Mouse (Mus musculus) mouse embryonic stem cell (cell line): Measurements from ENCODE around the gene Rbm8a.

Experiments
- in situ Hi-C, 2 experiments: fragments of 300-500 bp; cut with MboI; formaldehyde crosslinking; loops; 1 replicate in 1 of 2; 3 replicates in 1 of 2; pipeline ENCODE4 v1.14.3; 2019 to 2020; ENCODE audit warnings: low sequenced_read_pairs in 2 of 2, low pct_unique_long_range_greater_than_20kb in 1 of 2, mixed read lengths in 1 of 2; ENCODE audit not compliant: unreplicated experiment in 1 of 2

Rbm8a gene

GRCm38 (mm10) chr3:96629729-96630600, at the start of gene Rbm8a:
Gene Rbm8a (plus strand): TSS chr3:96629933.
- in situ Hi-C loops: loop anchor here in 1 of 2 experiments (10.0 kb wide), 1 partner anchor 85 kb away; no protein-coding TSS in a partner anchor

- in situ Hi-C loops: loop anchor here (5.0 to 10.0 kb wide), 2 partner anchors 39 to 64 kb away; partner anchors contain the start of gene Itga10 (in 1 of the 2)
These were observed 48.6 kb upstream of the Rbm8a start for GRCm38 (mm10) chr3:96581141-96581540.

GRCm38 (mm10) chr3:96581771-96582515, 47.8 kb upstream of the Rbm8a start:
- in situ Hi-C loops: loop anchor here (5.0 to 10.0 kb wide), 2 partner anchors 40 to 63 kb away; partner anchors contain the start of gene Itga10 (in 1 of the 2)

- in situ Hi-C loops: loop anchor here (5.0 to 10.0 kb wide), 2 partner anchors 41 to 61 kb away; partner anchors contain the start of gene Itga10 (in 1 of the 2)
These were observed 46.3 kb upstream of the Rbm8a start for GRCm38 (mm10) chr3:96583386-96583785.

GRCm38 (mm10) chr3:96590657-96591056, 39.1 kb upstream of the Rbm8a start:
- in situ Hi-C loops: no loop called here

GRCm38 (mm10) chr3:96593374-96593773, 36.4 kb upstream of the Rbm8a start:
- in situ Hi-C loops: no loop called here

- in situ Hi-C loops: no loop called here
These were observed 35.8 kb upstream of the Rbm8a start, which contains the start of gene Polr3gl for GRCm38 (mm10) chr3:96593790-96594560. Gene Polr3gl (minus strand): TSS chr3:96594181.

- in situ Hi-C loops: no loop called here
These were observed 34.9 kb upstream of the Rbm8a start for GRCm38 (mm10) chr3:96594851-96595250.

GRCm38 (mm10) chr3:96595661-96596060, 34.1 kb upstream of the Rbm8a start:
- in situ Hi-C loops: no loop called here

GRCm38 (mm10) chr3:96596228-96596707, 33.5 kb upstream of the Rbm8a start, which contains the start of gene Ankrd34a:
Gene Ankrd34a (plus strand): TSS chr3:96596636.
- in situ Hi-C loops: no loop called here

GRCm38 (mm10) chr3:96596855-96597254, 32.9 kb upstream of the Rbm8a start:
- in situ Hi-C loops: no loop called here

- in situ Hi-C loops: no loop called here
These were observed 32.3 kb upstream of the Rbm8a start for GRCm38 (mm10) chr3:96597435-96597891.

GRCm38 (mm10) chr3:96598156-96599068, 31.3 kb upstream of the Rbm8a start:
- in situ Hi-C loops: no loop called here

GRCm38 (mm10) chr3:96599069-96599393, 30.7 kb upstream of the Rbm8a start:
- in situ Hi-C loops: no loop called here

- in situ Hi-C loops: no loop called here
These were observed 30.3 kb upstream of the Rbm8a start for GRCm38 (mm10) chr3:96599411-96599810.

GRCm38 (mm10) chr3:96600639-96601250, 29.0 kb upstream of the Rbm8a start, which contains the start of gene Lix1l:
Gene Lix1l (plus strand): TSS chr3:96601149.
- in situ Hi-C loops: no loop called here

- in situ Hi-C loops: no loop called here
These were observed 28.4 kb upstream of the Rbm8a start for GRCm38 (mm10) chr3:96601251-96601787.
